Mouse (Mus musculus): ENCODE measurements around the gene Nfat5. TPM values are rescaled to one million over a fixed set of nuclear protein-coding genes. Genes with fewer than 3 reads are reported as not detected.

The Nfat5 gene
- polyA plus RNA-seq, 2 experiments = 17.6 to 70.1 TPM

- no peaks in the 10 kb centered on the region for H3K9me3 ChIP-seq (ENCODE audit: control insufficient read depth, low read length)
- no peaks in the 10 kb centered on the region for H3K27me3 ChIP-seq (ENCODE audit: control insufficient read depth, insufficient read depth, low read length)
- WGBS = 0% methylated on average over 1 of the region's 1 CpGs
- no peaks in the 10 kb centered on the region for H3K4me1 ChIP-seq (ENCODE audit: control insufficient read depth, insufficient read depth, low read length)
- peak; percentile 27; the same call in 1 of the 2 replicates for TF ChIP-seq POLR2A (IDR thresholded peaks at IDR 0.05; ENCODE audit: borderline replicate concordance, extremely low read depth, insufficient read depth, insufficient read length)
- H3K36me3 ChIP-seq (ENCODE audit: control insufficient read depth, insufficient read depth, low read length) = no peaks in the 10 kb centered on the region
- DNase-seq (ENCODE audit: low spot score) (peak; percentile 91), ATAC-seq (ENCODE audit: low FRiP score, low read depth) (peak; percentile 71; the same call in 1 of the 2 replicates)
- H3K27ac ChIP-seq (replicated peaks; ENCODE audit: low read depth, low read length) = no peak overlapping the region
- H3K4me3 ChIP-seq (replicated peaks; ENCODE audit: low read length) = no peak overlapping the region
- H3K4me2 ChIP-seq (replicated peaks; ENCODE audit: low read depth, low read length, severe bottlenecking) = no peak overlapping the region
- no peak overlapping the region for H3K9ac ChIP-seq (ENCODE audit: low read depth, low read length, severe bottlenecking)
These were observed 30.9 kb downstream of the Nfat5 start for GRCm38 (mm10) chr8:107324142-107324541.

GRCm38 (mm10) chr8:107329595-107329994, 36.3 kb downstream of the Nfat5 start:
- no peaks in the 10 kb centered on the region for H3K36me3 ChIP-seq (ENCODE audit: control insufficient read depth, insufficient read depth, low read length)
- no peak overlapping the region for H3K27ac ChIP-seq (replicated peaks; ENCODE audit: low read depth, low read length)
- H3K9me3 ChIP-seq (ENCODE audit: control insufficient read depth, low read length) = no peaks in the 10 kb centered on the region
- no peak overlapping the region for H3K4me2 ChIP-seq (replicated peaks; ENCODE audit: low read depth, low read length, severe bottlenecking)
- WGBS = 77% methylated on average over 1 of the region's 1 CpGs
- TF ChIP-seq POLR2A (IDR thresholded peaks at IDR 0.05; ENCODE audit: borderline replicate concordance, extremely low read depth, insufficient read depth, insufficient read length) = no peak
- no peak overlapping the region for H3K4me3 ChIP-seq (replicated peaks; ENCODE audit: low read length)
- no peak for ATAC-seq (ENCODE audit: low FRiP score, low read depth)
- no peak for DNase-seq (ENCODE audit: low spot score)
- H3K4me1 ChIP-seq (ENCODE audit: control insufficient read depth, insufficient read depth, low read length) = no peaks in the 10 kb centered on the region
- H3K27me3 ChIP-seq (ENCODE audit: control insufficient read depth, insufficient read depth, low read length) = no peaks in the 10 kb centered on the region
- no peak overlapping the region for H3K9ac ChIP-seq (ENCODE audit: low read depth, low read length, severe bottlenecking)

- TF ChIP-seq POLR2A (IDR thresholded peaks at IDR 0.05; ENCODE audit: borderline replicate concordance, extremely low read depth, insufficient read depth, insufficient read length) = no peak
- H3K36me3 ChIP-seq (ENCODE audit: control insufficient read depth, insufficient read depth, low read length) = peaks cover 17% of the 10 kb centered on the region
- H3K4me3 ChIP-seq (replicated peaks; ENCODE audit: low read length) = no peak overlapping the region
- DNase-seq (ENCODE audit: low spot score) (peak; percentile 71), ATAC-seq (ENCODE audit: low FRiP score, low read depth) (no peak)
- no peak overlapping the region for H3K4me2 ChIP-seq (replicated peaks; ENCODE audit: low read depth, low read length, severe bottlenecking)
- 0 out of 2 replicates have a peak, but pooled peaks cover 3% of the 10 kb centered on the region for H3K4me1 ChIP-seq (ENCODE audit: control insufficient read depth, insufficient read depth, low read length)
- WGBS = 80% methylated on average over 1 of the region's 1 CpGs
- H3K27me3 ChIP-seq (ENCODE audit: control insufficient read depth, insufficient read depth, low read length) = no peaks in the 10 kb centered on the region
- H3K9ac ChIP-seq (ENCODE audit: low read depth, low read length, severe bottlenecking) = no peak overlapping the region
- H3K27ac ChIP-seq (replicated peaks; ENCODE audit: low read depth, low read length) = no peak overlapping the region
- H3K9me3 ChIP-seq (ENCODE audit: control insufficient read depth, low read length) = no peaks in the 10 kb centered on the region
These were observed 43.2 kb downstream of the Nfat5 start for GRCm38 (mm10) chr8:107336480-107336879.

GRCm38 (mm10) chr8:107370311-107370710, 77.0 kb downstream of the Nfat5 start:
- no peak for ATAC-seq (ENCODE audit: low FRiP score, low read depth)
- Histone ChIP-seq H3K27me3 (ENCODE audit: control insufficient read depth, insufficient read depth, low read length) (no peaks in the 10 kb centered on the region), H3K4me1 (ENCODE audit: control insufficient read depth, insufficient read depth, low read length) (no peaks in the 10 kb centered on the region), H3K27ac (replicated peaks; ENCODE audit: low read depth, low read length) (no peak overlapping the region), H3K4me3 (replicated peaks; ENCODE audit: low read length) (no peak overlapping the region), H3K9ac (ENCODE audit: low read depth, low read length, severe bottlenecking) (no peak overlapping the region), H3K4me2 (replicated peaks; ENCODE audit: low read depth, low read length, severe bottlenecking) (no peak overlapping the region), H3K36me3 (ENCODE audit: control insufficient read depth, insufficient read depth, low read length) (peaks cover 81% of the 10 kb centered on the region), H3K9me3 (ENCODE audit: control insufficient read depth, low read length) (no peaks in the 10 kb centered on the region)
- 77% methylated on average over 4 of the region's 4 CpGs for WGBS
- no peak for DNase-seq (ENCODE audit: low spot score)
- TF ChIP-seq POLR2A (IDR thresholded peaks at IDR 0.05; ENCODE audit: borderline replicate concordance, extremely low read depth, insufficient read depth, insufficient read length) = no peak

GRCm38 (mm10) chr8:107377346-107377745, 84.1 kb downstream of the Nfat5 start:
- H3K4me3 ChIP-seq (replicated peaks; ENCODE audit: low read length) = no peak overlapping the region
- no peak overlapping the region for H3K9ac ChIP-seq (ENCODE audit: low read depth, low read length, severe bottlenecking)
- ATAC-seq (ENCODE audit: low FRiP score, low read depth) (no peak), DNase-seq (ENCODE audit: low spot score) (no peak)
- no peak overlapping the region for H3K27ac ChIP-seq (replicated peaks; ENCODE audit: low read depth, low read length)
- H3K27me3 ChIP-seq (ENCODE audit: control insufficient read depth, insufficient read depth, low read length) = no peaks in the 10 kb centered on the region
- H3K4me2 ChIP-seq (replicated peaks; ENCODE audit: low read depth, low read length, severe bottlenecking) = no peak overlapping the region
- no peaks in the 10 kb centered on the region for H3K9me3 ChIP-seq (ENCODE audit: control insufficient read depth, low read length)
- H3K36me3 ChIP-seq (ENCODE audit: control insufficient read depth, insufficient read depth, low read length) = peaks cover 55% of the 10 kb centered on the region
- TF ChIP-seq POLR2A (IDR thresholded peaks at IDR 0.05; ENCODE audit: borderline replicate concordance, extremely low read depth, insufficient read depth, insufficient read length) = no peak
- 94% methylated on average over 3 of the region's 3 CpGs for WGBS
- no peaks in the 10 kb centered on the region for H3K4me1 ChIP-seq (ENCODE audit: control insufficient read depth, insufficient read depth, low read length)

- WGBS = 93% methylated on average over 8 of the region's 8 CpGs
- ATAC-seq (ENCODE audit: low FRiP score, low read depth) (no peak), DNase-seq (ENCODE audit: low spot score) (no peak)
- Histone ChIP-seq H3K9me3 (ENCODE audit: control insufficient read depth, low read length) (no peaks in the 10 kb centered on the region), H3K9ac (ENCODE audit: low read depth, low read length, severe bottlenecking) (no peak overlapping the region), H3K36me3 (ENCODE audit: control insufficient read depth, insufficient read depth, low read length) (peaks cover 34% of the 10 kb centered on the region), H3K4me1 (ENCODE audit: control insufficient read depth, insufficient read depth, low read length) (no peaks in the 10 kb centered on the region), H3K4me3 (replicated peaks; ENCODE audit: low read length) (no peak overlapping the region), H3K27ac (replicated peaks; ENCODE audit: low read depth, low read length) (no peak overlapping the region), H3K27me3 (ENCODE audit: control insufficient read depth, insufficient read depth, low read length) (no peaks in the 10 kb centered on the region), H3K4me2 (replicated peaks; ENCODE audit: low read depth, low read length, severe bottlenecking) (no peak overlapping the region)
- no peak for TF ChIP-seq POLR2A (IDR thresholded peaks at IDR 0.05; ENCODE audit: borderline replicate concordance, extremely low read depth, insufficient read depth, insufficient read length)
These were observed 87.5 kb downstream of the Nfat5 start for GRCm38 (mm10) chr8:107380734-107381133.

Data from limb, embryonic 14.5 days (tissue).